Mouse (Mus musculus): ENCODE data around the gene Hey2.

DNA sequence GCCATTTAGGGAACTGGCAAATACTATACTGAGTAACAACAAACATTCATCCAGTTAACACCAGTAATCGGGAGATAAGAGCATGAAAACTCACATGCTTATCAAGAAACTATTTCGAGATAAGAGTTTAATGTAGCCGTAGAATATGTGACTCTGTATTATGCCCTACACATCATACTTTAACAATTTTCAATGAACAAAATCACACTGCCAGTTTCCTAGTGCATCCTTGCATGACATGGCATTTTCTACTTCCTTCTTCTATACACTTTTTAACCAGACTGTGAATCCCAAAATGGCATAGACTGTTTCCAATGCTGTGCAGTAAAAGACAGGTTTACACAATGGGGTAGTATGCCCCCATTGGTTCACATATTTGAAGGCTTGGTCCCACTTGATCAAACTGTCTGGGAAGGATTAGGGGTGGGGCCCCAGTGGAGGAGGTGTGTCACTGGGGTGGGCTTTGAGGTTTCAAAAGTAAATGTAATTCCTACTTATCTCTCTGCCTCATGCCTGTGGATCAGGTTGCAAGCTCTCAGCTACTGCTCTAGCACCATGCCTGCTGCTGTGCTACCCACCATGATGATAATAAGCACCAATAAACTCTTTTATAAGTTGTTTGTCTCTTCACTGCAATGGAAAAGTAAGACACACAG, 54.8 kb downstream of the Hey2 start:
- TF ChIP-seq CTCF (IDR thresholded peaks at IDR 0.05; ENCODE audit: insufficient read depth, low read depth, low read length) (no peak), POLR2A (IDR thresholded peaks at IDR 0.05; ENCODE audit: insufficient read depth, low read depth, low read length) (no peak)

Measured in olfactory bulb, adult 2 months (tissue).